Mouse (Mus musculus): ENCODE measurements at regions not wholly inside any gene's neighbourhood (a gene's known extent, or its start where the extent isn't known, plus 50 kb on each side); places are given as distances from the start of the nearest gene placed in this dataset.

DNA sequence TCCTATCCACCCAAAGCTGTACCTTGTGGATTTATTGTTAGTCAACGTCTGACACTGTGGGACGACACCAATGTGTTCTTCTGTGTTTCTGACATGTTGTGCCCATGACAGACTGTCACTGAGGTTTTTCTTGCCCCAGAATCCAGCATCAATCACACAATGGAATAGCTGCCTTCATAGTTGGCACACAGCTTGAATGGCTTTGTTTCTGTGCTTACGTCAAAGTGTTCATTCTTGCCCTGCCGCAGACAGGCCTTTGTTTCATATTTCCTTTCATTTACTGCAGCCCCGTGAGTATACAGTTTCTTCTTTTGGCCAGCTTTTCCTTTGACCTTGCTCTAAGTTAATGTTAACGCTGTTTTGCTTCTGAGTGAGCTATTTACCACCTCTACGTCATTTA, 78.9 kb upstream of the Dkk2 start:
- TF ChIP-seq CTCF (IDR thresholded peaks at IDR 0.05; ENCODE audit: low read depth, low read length) (no peak), TAL1 (conservative IDR thresholded peaks at IDR 0.05; ENCODE audit: low read depth, low read length) (no peak), POLR2AphosphoS5 (IDR thresholded peaks at IDR 0.05; ENCODE audit: insufficient replicate concordance, low read depth, low read length) (no peak), GATA1 (IDR thresholded peaks at IDR 0.05; ENCODE audit: borderline replicate concordance, low read length) (no peak)

All from G1E (cell line).